Mouse (Mus musculus): ENCODE results near the gene Piezo1.

DNA sequence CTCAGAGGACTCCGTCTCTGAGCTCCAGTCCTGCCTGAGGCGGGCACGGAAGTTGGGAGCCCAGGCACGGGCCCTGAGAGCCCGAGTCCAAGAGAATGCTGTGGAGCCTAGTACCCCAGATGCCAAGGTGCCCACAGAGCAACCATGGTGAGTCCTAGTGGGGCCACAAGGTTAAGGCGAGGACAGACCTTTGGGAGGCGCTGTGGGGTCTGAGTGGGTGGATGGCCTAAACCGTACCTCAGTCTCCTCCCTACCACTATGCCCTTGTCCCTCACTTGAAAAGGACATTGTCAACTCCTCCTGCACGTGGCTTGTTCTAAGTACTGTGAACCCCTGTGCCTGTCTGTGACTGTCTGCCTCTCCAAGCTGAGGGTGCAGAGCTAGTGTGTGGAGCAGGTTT is 18.2 kb upstream of the Piezo1 start:
- TF ChIP-seq CTCF (IDR thresholded peaks at IDR 0.05; ENCODE audit: low read depth) (no peak), EP300 (IDR thresholded peaks at IDR 0.05; ENCODE audit: low read depth) (no peak)
